Mouse (Mus musculus) embryonic facial prominence, embryonic 13.5 days (tissue): ENCODE data around the gene Dab2ip. TPM values are rescaled to one million over a fixed set of nuclear protein-coding genes. Genes with fewer than 3 reads are reported as not detected.
A peak's percentile ranks its signal among the peaks of the same experiment; 100 is the strongest.

Experiments
- ATAC-seq: fragments of 200-750 bp; cut with Nextera tagmentation; 2 replicates; pipeline ENCODE4 v1.8.0; 2017; ENCODE audit warnings: low read depth; ENCODE audit not compliant: insufficient number of reproducible peaks, insufficient read depth, low FRiP score, low TSS enrichment
- H3K27ac ChIP-seq: fragments of 300-500 bp; sonication (generic); 2 replicates; pipeline ENCODE4 v1.5.1; 2015; ENCODE audit warnings: moderate library complexity, mild to moderate bottlenecking, inconsistent platforms
- H3K27me3 ChIP-seq: fragments of 300-500 bp; sonication (generic); 2 replicates; pipeline ENCODE4 v1.6.1; 2015; ENCODE audit warnings: mild to moderate bottlenecking, inconsistent platforms
- H3K36me3 ChIP-seq: fragments of 300-500 bp; sonication (generic); 2 replicates; pipeline ENCODE4 v1.6.1; 2015; ENCODE audit warnings: mild to moderate bottlenecking, inconsistent platforms
- H3K4me1 ChIP-seq: fragments of 300-500 bp; sonication (generic); 2 replicates; pipeline ENCODE4 v1.6.1; 2015; ENCODE audit warnings: inconsistent platforms
- H3K4me2 ChIP-seq: fragments of 300-500 bp; sonication (generic); 2 replicates; pipeline ENCODE4 v1.6.1; 2015; ENCODE audit warnings: moderate library complexity, mild to moderate bottlenecking, inconsistent platforms
- H3K4me3 ChIP-seq: fragments of 300-500 bp; sonication (generic); 2 replicates; pipeline ENCODE4 v1.5.1; 2015; ENCODE audit warnings: mild to moderate bottlenecking, inconsistent platforms
- H3K9ac ChIP-seq: fragments of 300-500 bp; sonication (generic); 2 replicates; pipeline ENCODE4 v1.6.1; 2015; ENCODE audit warnings: mild to moderate bottlenecking, inconsistent platforms
- H3K9me3 ChIP-seq: fragments of 300-500 bp; sonication (generic); 2 replicates; pipeline ENCODE4 v1.6.1; 2016; ENCODE audit warnings: inconsistent platforms
- WGBS: fragments of 180-500 bp; shearing (Covaris S2); methylation state at CpG from one replicate; pipeline ENCODE4 v1.1.7; 2015; ENCODE audit warnings: mixed read lengths; 5-methylcytosine and 5-hydroxymethylcytosine counted together
- polyA plus RNA-seq: library from polyadenylated mRNA; unstranded; fragments of >200 nt; fragmentation: Nextera tagmentation; extraction: Ambion mirVana; gene quantifications from 2 replicates; pipeline ENCODE4 v1.2.1, GENCODE M21; 2015

The Dab2ip gene
- polyA plus RNA-seq, 1 experiment from 2014 or later, result 53.2 TPM

DNA sequence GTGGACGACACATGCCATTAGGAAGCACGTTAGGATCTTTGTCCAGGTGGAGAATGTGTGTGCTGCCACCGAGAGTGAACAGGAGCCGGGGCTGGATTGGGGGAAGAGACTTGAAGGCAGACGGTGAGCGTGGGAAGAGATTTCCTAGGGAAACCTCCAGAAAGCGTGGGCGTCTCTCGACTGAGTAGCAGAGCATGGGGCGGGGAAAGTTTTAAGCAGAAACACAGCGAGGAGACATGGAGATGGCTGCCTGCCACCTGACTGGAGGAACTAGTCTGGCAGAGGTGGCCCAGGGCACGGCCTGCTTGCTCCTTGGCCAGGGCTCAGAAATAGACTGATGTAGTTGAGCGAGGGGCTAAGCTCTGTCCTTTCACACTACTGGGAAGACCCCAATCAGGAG is 82.5 kb downstream of the Dab2ip start:
- H3K27ac ChIP-seq, result peak overlapping the region; percentile 51; the same call in 1 of the 2 replicates
- ATAC-seq, result no peak

DNA sequence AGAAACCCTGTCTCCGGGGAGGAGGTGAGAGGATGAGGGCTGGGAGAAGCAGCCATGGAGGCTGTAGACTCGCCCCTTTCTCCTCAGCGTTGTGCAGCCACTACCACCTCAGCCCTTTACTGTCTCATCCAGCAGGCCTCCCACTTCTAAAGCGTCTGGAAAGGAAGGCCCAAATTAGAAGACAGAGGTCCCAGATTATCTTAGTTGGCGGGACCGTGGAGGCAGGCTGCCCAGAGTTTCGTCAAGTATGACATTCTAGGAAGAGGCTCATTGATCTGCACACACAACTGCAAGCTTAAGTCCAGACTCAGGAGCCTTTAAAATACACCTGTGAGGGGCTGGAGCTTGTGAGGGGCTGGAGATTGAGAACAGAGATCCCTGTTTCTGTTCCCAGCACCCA is 84.2 kb downstream of the Dab2ip start:
- 78% methylated on average over 7 of the region's 7 CpGs for WGBS

More for the DNA sequence above, 82.5 kb downstream of the Dab2ip start:
- Histone ChIP-seq H3K9ac (no peak overlapping the region), H3K4me3 (no peak overlapping the region), H3K9me3 (no peaks in the 10 kb centered on the region), H3K4me1 (peaks cover 14% of the 10 kb centered on the region), H3K36me3 (peaks cover 32% of the 10 kb centered on the region), H3K4me2 (no peak overlapping the region), H3K27me3 (no peaks in the 10 kb centered on the region)
- 66% methylated on average over 13 of the region's 13 CpGs for WGBS

DNA sequence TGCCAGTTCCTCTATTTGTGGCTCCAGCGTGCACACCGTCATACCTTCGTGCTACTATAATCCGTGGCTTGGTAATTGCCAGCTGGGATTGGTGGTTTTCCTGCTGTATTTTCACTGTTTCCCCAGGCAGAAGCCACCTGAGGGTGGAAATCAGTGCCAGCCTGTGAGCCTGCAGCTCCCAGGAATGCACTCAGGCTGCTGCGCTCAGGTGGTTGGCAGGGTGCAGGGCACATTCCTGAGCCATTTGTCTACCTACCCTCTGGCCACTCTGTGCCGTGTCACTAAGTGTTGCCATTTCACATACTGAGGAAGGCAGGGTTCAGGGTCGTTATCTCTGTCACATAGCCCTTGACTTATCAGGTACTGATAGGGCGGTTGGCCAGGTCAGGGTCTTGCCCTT is 88.5 kb downstream of the Dab2ip start:
- Histone ChIP-seq H3K4me3 (no peak overlapping the region), H3K9ac (no peak overlapping the region), H3K36me3 (peaks cover 37% of the 10 kb centered on the region), H3K27ac (no peak overlapping the region), H3K27me3 (no peaks in the 10 kb centered on the region), H3K4me2 (no peak overlapping the region), H3K9me3 (no peaks in the 10 kb centered on the region), H3K4me1 (peaks cover 24% of the 10 kb centered on the region)
- no peak for ATAC-seq
- WGBS, result 84% methylated on average over 8 of the region's 8 CpGs

More for the DNA sequence above, 84.2 kb downstream of the Dab2ip start:
- no peak for ATAC-seq
- no peak overlapping the region for H3K4me3 ChIP-seq
- H3K9ac ChIP-seq, result no peak overlapping the region
- H3K27ac ChIP-seq, result no peak overlapping the region
- peaks cover 14% of the 10 kb centered on the region for H3K4me1 ChIP-seq
- H3K36me3 ChIP-seq, result peaks cover 39% of the 10 kb centered on the region
- no peaks in the 10 kb centered on the region for H3K9me3 ChIP-seq
- H3K27me3 ChIP-seq, result no peaks in the 10 kb centered on the region
- no peak overlapping the region for H3K4me2 ChIP-seq

DNA sequence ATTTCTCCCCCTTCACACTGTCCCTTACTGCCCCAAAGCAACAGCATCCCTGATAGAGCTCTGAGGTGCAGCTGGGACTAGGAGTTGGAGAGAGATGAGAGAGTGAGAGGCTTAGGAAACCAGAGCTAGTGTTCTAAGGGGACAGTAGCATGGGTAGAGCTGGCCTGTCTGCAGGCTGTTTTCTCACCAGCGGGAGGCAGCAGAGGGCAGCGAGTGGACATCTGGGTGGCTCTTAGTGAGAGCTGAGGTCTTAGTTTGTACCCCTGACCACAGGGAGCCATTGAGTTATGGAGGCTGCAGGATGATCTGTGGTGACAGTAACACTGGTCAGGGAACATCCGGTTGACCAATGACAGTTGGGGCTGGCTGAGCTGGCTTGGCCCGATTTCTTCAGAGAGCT is 91.6 kb downstream of the Dab2ip start:
- no peak for ATAC-seq
- H3K27me3 ChIP-seq, result no peaks in the 10 kb centered on the region
- no peak overlapping the region for H3K9ac ChIP-seq
- H3K27ac ChIP-seq, result no peak overlapping the region
- H3K9me3 ChIP-seq, result no peaks in the 10 kb centered on the region
- H3K4me1 ChIP-seq, result peaks cover 44% of the 10 kb centered on the region
- peaks cover 28% of the 10 kb centered on the region for H3K36me3 ChIP-seq
- WGBS, result 32% methylated on average over 4 of the region's 4 CpGs
- H3K4me2 ChIP-seq, result no peak overlapping the region
- no peak overlapping the region for H3K4me3 ChIP-seq

DNA sequence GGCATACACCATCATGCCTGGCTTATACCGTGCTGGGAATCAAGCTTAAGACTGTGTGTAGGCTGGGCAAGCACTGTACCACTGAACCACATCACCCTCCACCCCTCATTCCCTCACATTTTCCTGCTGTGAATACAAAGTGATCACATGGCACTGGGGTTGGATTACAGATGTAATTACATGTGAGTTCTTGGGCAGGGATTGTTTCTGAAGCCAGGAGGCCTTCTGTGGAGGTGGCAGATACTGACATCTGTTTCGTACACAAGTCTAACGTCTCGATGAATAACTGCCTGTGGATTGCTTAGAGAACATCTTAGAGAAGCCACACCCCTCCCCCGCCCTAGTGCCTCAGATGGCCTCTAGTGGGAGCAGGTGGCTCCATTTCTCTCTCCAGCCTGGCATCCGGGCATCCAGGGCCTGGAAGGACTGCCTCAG is 93.2 kb downstream of the Dab2ip start:
- WGBS, result 31% methylated on average over 6 of the region's 6 CpGs
- Histone ChIP-seq H3K9me3 (no peaks in the 10 kb centered on the region), H3K27me3 (no peaks in the 10 kb centered on the region), H3K9ac (no peak overlapping the region), H3K4me1 (peaks cover 59% of the 10 kb centered on the region), H3K27ac (no peak overlapping the region), H3K4me3 (no peak overlapping the region), H3K36me3 (peaks cover 15% of the 10 kb centered on the region), H3K4me2 (no peak overlapping the region)
- ATAC-seq, result no peak

DNA sequence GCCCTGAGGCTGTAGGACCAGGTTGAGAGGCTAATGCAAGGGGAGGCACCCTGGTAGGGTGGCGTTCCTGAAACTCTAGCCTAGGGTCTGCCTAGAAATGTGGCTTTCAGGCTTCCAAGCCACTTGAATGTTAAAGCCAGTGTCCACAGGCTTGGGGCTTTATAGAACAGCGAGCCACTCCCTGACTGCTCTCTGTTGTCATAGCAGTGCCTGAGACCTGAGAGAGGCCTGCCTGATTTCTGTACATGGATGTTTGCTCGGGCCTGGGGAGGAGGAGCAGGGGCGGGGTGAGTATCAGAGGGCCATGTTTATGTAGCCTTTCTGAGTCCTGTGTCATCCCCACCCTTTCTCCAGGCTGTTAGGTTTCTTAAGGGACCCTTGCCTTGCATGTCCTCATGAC is 94.9 kb downstream of the Dab2ip start:
- WGBS, result 71% methylated on average over 4 of the region's 4 CpGs

DNA sequence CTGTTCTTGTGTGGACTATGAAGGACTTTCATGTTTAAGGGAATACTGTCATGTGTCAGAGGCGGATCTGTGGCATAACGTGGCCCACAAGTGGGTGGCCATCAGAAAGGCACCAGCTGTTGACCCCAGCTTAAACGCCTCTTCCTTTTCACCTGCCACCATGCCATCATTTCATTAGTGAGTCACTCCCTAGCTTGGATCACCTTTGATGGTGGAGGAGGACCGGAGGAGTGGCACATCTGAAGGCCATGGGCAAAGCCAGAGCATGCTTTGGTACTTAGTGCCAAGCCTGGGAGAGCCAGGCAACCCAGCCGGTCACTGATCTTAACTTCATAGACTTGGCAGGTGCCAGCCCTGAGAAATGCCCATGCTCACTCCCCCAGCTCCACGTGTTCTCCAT is 96.7 kb downstream of the Dab2ip start:
- H3K4me1 ChIP-seq, result peaks cover 74% of the 10 kb centered on the region
- WGBS, result 89% methylated on average over 6 of the region's 6 CpGs
- no peak for ATAC-seq
- H3K9ac ChIP-seq, result no peak overlapping the region
- no peaks in the 10 kb centered on the region for H3K9me3 ChIP-seq
- no peak overlapping the region for H3K4me2 ChIP-seq
- no peaks in the 10 kb centered on the region for H3K27me3 ChIP-seq
- H3K4me3 ChIP-seq, result no peak overlapping the region
- no peaks in the 10 kb centered on the region for H3K36me3 ChIP-seq
- H3K27ac ChIP-seq, result no peak overlapping the region

More for the DNA sequence above, 94.9 kb downstream of the Dab2ip start:
- Histone ChIP-seq H3K4me3 (no peak overlapping the region), H3K27me3 (no peaks in the 10 kb centered on the region), H3K4me1 (peaks cover 75% of the 10 kb centered on the region), H3K9ac (no peak overlapping the region), H3K36me3 (no peaks in the 10 kb centered on the region), H3K4me2 (no peak overlapping the region), H3K9me3 (no peaks in the 10 kb centered on the region), H3K27ac (no peak overlapping the region)
- no peak for ATAC-seq

DNA sequence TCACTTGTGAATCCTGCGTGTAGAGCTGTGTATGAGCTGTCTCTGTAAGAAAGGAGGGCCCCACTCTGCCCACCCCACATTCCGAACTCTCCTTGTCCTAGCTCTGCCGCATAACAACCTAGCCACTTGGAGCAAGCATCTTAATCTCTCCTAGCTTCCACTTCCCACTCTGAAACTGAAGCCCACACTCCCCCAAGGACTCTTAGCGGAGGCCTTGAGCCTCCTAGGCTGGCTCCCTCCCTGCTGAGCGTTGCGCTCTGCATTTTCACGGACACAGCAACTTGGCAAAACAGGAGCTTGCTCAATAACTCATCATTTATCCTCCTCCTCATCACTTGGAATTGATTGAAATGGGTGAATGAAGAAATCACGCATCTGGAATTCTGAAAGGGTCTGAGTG is 97.9 kb downstream of the Dab2ip start:
- no peaks in the 10 kb centered on the region for H3K27me3 ChIP-seq
- 46% methylated on average over 8 of the region's 8 CpGs for WGBS
- H3K4me2 ChIP-seq, result no peak overlapping the region
- ATAC-seq, result no peak
- no peak overlapping the region; the same call in 1 of the 2 replicates for H3K9ac ChIP-seq
- no peak overlapping the region for H3K4me3 ChIP-seq
- peaks cover 70% of the 10 kb centered on the region for H3K4me1 ChIP-seq
- H3K27ac ChIP-seq, result peak overlapping the region; percentile 39
- no peaks in the 10 kb centered on the region for H3K9me3 ChIP-seq
- H3K36me3 ChIP-seq, result no peaks in the 10 kb centered on the region

DNA sequence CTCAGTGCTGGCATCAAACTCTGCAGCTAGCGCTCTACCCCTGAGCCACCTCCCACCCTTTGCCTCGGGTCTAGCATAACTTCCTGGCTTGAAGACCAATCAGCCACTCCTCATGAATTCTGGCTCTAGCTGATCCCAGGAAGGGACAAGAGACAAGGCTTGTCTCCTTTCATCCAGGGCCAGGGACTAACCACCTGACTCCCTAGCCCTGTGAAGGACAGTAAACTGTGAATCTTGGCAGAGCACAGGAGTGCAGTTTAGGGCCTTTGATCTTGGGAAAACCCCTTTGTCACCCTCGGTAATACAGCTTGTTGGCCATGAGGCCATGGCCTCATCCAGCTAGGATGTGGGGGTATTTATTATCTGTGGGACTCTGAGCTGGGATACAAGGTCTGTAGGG is 100.2 kb downstream of the Dab2ip start:
- Histone ChIP-seq H3K36me3 (no peaks in the 10 kb centered on the region), H3K27ac (peak overlapping the region; percentile 48; the same call in 1 of the 2 replicates), H3K4me3 (no peak overlapping the region), H3K4me1 (peaks cover 62% of the 10 kb centered on the region), H3K9ac (no peak overlapping the region), H3K27me3 (no peaks in the 10 kb centered on the region), H3K9me3 (no peaks in the 10 kb centered on the region), H3K4me2 (no peak overlapping the region)
- WGBS, result 70% methylated on average over 3 of the region's 3 CpGs
- no peak for ATAC-seq

DNA sequence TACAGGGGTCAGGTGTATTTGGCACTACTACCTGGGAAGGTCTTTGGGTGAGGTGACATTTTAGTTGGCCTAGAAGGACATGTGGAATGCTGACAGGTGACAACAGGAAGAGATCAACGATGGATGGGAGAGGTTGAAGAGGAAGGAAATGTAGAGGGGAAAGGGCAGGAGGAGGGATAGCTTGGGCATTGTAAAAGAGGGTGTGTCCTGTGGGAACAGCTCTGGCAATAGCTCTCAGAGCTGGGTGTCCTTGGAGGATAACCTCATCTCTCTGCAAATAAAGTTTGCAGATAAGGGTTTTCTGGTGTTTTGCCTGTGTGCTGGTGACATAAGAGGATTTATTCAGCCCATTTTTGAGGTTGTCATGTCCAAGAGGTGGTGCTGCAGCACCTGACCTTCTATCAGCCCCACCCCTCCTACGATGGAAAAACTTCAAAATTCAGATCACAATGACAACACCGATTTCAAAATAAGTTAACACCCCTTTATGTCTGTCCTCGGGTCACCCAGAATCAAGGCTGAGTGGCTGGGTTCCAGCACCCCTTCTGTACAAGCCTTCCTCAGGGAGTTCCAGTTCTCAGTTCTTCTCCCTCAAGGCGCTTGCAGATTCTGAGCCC is 101.6 kb downstream of the Dab2ip start:
- H3K9me3 ChIP-seq, result no peaks in the 10 kb centered on the region
- no peak overlapping the region; the same call in 1 of the 2 replicates for H3K27ac ChIP-seq
- no peak overlapping the region for H3K4me3 ChIP-seq
- no peak overlapping the region for H3K9ac ChIP-seq
- ATAC-seq, result no peak
- H3K27me3 ChIP-seq, result no peaks in the 10 kb centered on the region
- WGBS, result 81% methylated on average over 5 of the region's 5 CpGs
- peaks cover 73% of the 10 kb centered on the region for H3K4me1 ChIP-seq
- H3K4me2 ChIP-seq, result no peak overlapping the region
- no peaks in the 10 kb centered on the region; the same call in 1 of the 2 replicates for H3K36me3 ChIP-seq

DNA sequence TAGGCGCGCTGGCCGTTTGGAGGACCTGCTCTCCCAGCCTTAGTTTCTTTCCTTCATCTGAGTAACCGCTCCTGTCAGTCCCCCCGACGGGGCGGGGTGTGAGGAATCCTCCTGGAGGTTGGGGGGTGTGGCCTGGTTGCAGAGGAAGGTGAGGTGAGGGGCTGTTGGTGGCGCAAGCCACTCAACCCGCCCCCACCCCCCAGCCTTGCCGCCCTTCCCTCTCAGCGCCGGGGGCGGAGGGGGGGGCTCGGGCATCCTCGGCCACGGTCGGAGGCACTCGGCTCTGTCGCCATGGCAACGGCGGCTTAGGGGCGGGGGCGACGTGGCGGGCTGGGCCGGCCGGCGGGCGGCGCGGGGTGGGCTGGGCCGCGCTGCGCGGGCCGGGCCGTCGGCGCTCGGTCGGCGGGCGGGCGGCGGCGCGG is 102.9 kb downstream of the Dab2ip start:
- peak overlapping the region; percentile 85 for H3K9ac ChIP-seq
- H3K4me3 ChIP-seq, result peak overlapping the region; percentile 85
- peaks cover 69% of the 10 kb centered on the region for H3K4me1 ChIP-seq
- H3K4me2 ChIP-seq, result peak overlapping the region; percentile 93
- H3K36me3 ChIP-seq, result peaks cover 3% of the 10 kb centered on the region; the same call in 1 of the 2 replicates
- H3K27me3 ChIP-seq, result no peaks in the 10 kb centered on the region
- H3K27ac ChIP-seq, result no peak overlapping the region; the same call in 1 of the 2 replicates
- under 1% methylated on average over 33 of the region's 47 CpGs for WGBS
- H3K9me3 ChIP-seq, result no peaks in the 10 kb centered on the region
- ATAC-seq, result peak; percentile 28; the same call in 1 of the 2 replicates

DNA sequence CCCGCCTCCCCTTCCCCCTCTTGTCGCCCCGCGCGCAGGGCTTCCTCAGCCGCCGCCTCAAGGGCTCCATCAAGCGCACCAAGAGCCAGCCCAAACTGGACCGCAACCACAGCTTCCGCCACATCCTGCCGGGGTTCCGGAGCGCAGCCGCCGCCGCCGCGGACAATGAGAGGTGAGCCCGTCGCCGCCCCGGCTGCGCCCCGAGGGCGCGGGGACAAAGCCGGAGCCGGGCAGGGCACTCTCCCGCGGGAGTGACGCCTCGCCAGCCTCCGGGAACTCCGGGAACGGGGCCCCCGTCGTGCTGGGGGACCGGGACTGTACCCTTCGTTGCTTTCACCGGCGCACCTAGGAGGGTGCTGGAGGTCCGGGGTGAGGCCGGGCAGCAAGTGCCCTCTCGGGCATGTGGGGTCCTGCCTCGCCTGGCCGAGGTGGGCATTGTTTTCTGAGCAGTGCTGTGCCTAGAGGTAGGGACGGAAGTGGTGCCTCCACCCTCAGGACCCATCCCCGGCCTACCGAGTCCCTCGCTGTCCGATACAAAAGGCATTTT is 103.5 kb downstream of the Dab2ip start:
- H3K4me3 ChIP-seq, result peak overlapping the region; percentile 85
- peak overlapping the region; percentile 86 for H3K27ac ChIP-seq
- under 1% methylated on average over 42 of the region's 51 CpGs for WGBS
- H3K36me3 ChIP-seq, result peaks cover 3% of the 10 kb centered on the region; the same call in 1 of the 2 replicates
- ATAC-seq, result peak; percentile 22; the same call in 1 of the 2 replicates
- H3K4me1 ChIP-seq, result peaks cover 69% of the 10 kb centered on the region
- no peaks in the 10 kb centered on the region for H3K9me3 ChIP-seq
- H3K27me3 ChIP-seq, result no peaks in the 10 kb centered on the region
- H3K4me2 ChIP-seq, result peak overlapping the region; percentile 93
- peak overlapping the region; percentile 85 for H3K9ac ChIP-seq
